Mouse (Mus musculus): Measurements from ENCODE around the gene Gm9821. TPM values are rescaled to one million over a fixed set of nuclear protein-coding genes. Genes with fewer than 3 reads are reported as not detected.
A peak's percentile ranks its signal among the peaks of the same experiment; 100 is the strongest.

Gm9821 gene
- total and polyA plus RNA-seq, 3 experiments = 1.2 to 22.7 TPM; not detected in 1

GRCm38 (mm10) chr2:91913328-91914110 is 32.0 kb upstream of the Gm9821 start:
- H3K4me3 ChIP-seq (ENCODE audit: control insufficient read depth in 1 of 2, insufficient read depth in 1 of 2, low read depth in 2 of 2, low read length in 2 of 2) = no peak overlapping the region; a peak in 1 of 4 replicates
- H3K27me3 ChIP-seq (ENCODE audit: control insufficient read depth in 1 of 2, insufficient read depth in 2 of 2, low read length in 2 of 2) = no peaks in the 10 kb centered on the region
- DNase-seq (ENCODE audit: low read depth, low spot score) = peak; percentile 85
- H3K27ac ChIP-seq (ENCODE audit: control insufficient read depth, low read depth, low read length) = peak overlapping the region; percentile 74
- H3K79me2 ChIP-seq (ENCODE audit: control insufficient read depth, insufficient read depth, low read length, poor library complexity) = peaks cover 2% of the 10 kb centered on the region; the same call in 1 of the 2 replicates
- H3K9ac ChIP-seq (ENCODE audit: control insufficient read depth, low read depth, low read length, poor library complexity, severe bottlenecking) = peak overlapping the region; percentile 24
- 0 out of 2 replicates have a peak, but pooled peaks have one; percentile 23 for TF ChIP-seq BHLHE40 (IDR thresholded peaks at IDR 0.05; ENCODE audit: borderline replicate concordance, low read depth, low read length)
- TF ChIP-seq SIN3A (IDR thresholded peaks at IDR 0.05; ENCODE audit: low read length) = peak; percentile 70
- TF ChIP-seq RCOR1 (IDR thresholded peaks at IDR 0.05; ENCODE audit: low read depth, low read length) = peak; percentile 59; the same call in 1 of the 2 replicates
- TF ChIP-seq CHD1 (IDR thresholded peaks at IDR 0.05; ENCODE audit: low read depth, low read length) = no peak
- TF ChIP-seq SMC3 (IDR thresholded peaks at IDR 0.05; ENCODE audit: low read depth, low read length) = no peak
- no peak for TF ChIP-seq USF1 (IDR thresholded peaks at IDR 0.05; ENCODE audit: low read depth, low read length)
- TF ChIP-seq MAX (IDR thresholded peaks at IDR 0.05; ENCODE audit: low read length) = no peak; the same call in 1 of the 2 replicates
- TF ChIP-seq ELF1 (IDR thresholded peaks at IDR 0.05; ENCODE audit: low read depth, low read length) = peak; percentile 42; the same call in 1 of the 2 replicates
- TF ChIP-seq MAFK (IDR thresholded peaks at IDR 0.05; ENCODE audit: borderline replicate concordance, low read depth, low read length) = no peak
- peak; percentile 47; the same call in 1 of the 2 replicates for TF ChIP-seq ETS1 (IDR thresholded peaks at IDR 0.05; ENCODE audit: low read depth, low read length)
- no peak for TF ChIP-seq ZKSCAN1 (IDR thresholded peaks at IDR 0.05; ENCODE audit: low read depth, low read length)
- peak; percentile 32; the same call in 1 of the 2 replicates for TF ChIP-seq TCF12 (IDR thresholded peaks at IDR 0.05; ENCODE audit: low read depth, low read length)
- TF ChIP-seq CHD2 (IDR thresholded peaks at IDR 0.05; ENCODE audit: low read length) = no peak
- TF ChIP-seq GATA1 (IDR thresholded peaks at IDR 0.05; ENCODE audit: low read depth, low read length) = peak; percentile 88
- TF ChIP-seq NELFE (IDR thresholded peaks at IDR 0.05; ENCODE audit: low read depth, low read length) = no peak
- TF ChIP-seq EP300 (IDR thresholded peaks at IDR 0.05; ENCODE audit: low read depth in 1 of 2, low read length in 2 of 2) = peak; percentile 51 to 66; a peak in 3 of 4 replicates
- TF ChIP-seq POLR2AphosphoS2 (IDR thresholded peaks at IDR 0.05; ENCODE audit: low read length) = no peak
- peak; percentile 53; the same call in 1 of the 2 replicates for TF ChIP-seq NRF1 (IDR thresholded peaks at IDR 0.05; ENCODE audit: insufficient read depth, low read depth, low read length, poor library complexity, severe bottlenecking)
- TF ChIP-seq HCFC1 (IDR thresholded peaks at IDR 0.05; ENCODE audit: low read depth, low read length) = no peak
- 0 out of 2 replicates have a peak, but pooled peaks have one; percentile 36 for TF ChIP-seq TBP (IDR thresholded peaks at IDR 0.05; ENCODE audit: low read depth, low read length)
- TF ChIP-seq POLR2A (IDR thresholded peaks at IDR 0.05; ENCODE audit: control insufficient read depth in 1 of 2, insufficient read depth in 1 of 2, low read depth in 1 of 2, low read length in 2 of 2, poor library complexity in 1 of 2) = peak in 1 of 2 experiments; percentile 27; a peak in 1 of 4 replicates
- no peak for TF ChIP-seq MAZ (IDR thresholded peaks at IDR 0.05; ENCODE audit: low read depth, low read length)
- H3K4me1 ChIP-seq (ENCODE audit: control insufficient read depth in 1 of 2, insufficient read depth in 2 of 2, low read length in 2 of 2) = peaks cover 42 to 53% of the 10 kb centered on the region in 2 experiments
- H3K9me3 ChIP-seq (replicated peaks; ENCODE audit: insufficient read depth, low read length) = no peaks in the 10 kb centered on the region
- H3K36me3 ChIP-seq (ENCODE audit: control insufficient read depth in 1 of 2, insufficient read depth in 2 of 2, low read length in 2 of 2) = peaks cover 8 to 52% of the 10 kb centered on the region in 2 experiments

Data from MEL (cell line).